In the genomic region with DNA sequence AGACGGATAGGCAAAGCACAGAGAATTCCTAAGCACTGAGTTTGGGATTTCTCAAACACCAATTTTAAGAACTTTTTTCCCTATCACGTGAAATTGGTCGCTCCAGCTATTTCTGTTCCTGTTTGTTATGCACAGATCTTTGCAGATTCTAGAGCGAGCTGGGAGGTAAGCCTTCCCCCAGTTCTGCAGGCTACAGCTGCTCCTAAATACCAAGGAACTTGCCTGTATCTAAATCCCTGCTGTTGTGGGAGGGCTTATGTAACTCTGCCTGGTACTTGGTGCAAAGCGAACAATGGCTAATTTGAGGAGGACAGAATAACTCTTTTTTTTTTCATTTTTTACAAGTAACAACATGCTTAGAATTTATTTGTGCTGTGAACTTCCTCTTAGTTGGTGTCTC, we compare ENCODE assay signal across 21 mouse cellular contexts.
A peak's percentile ranks its signal among the peaks of the same experiment; 100 is the strongest.
DNase-seq lines count a peak whose midpoint lies in the region; ATAC-seq lines count a peak whose summit lies in the region.
"Had no signal": no experiment of that assay in that cellular context is flagged by ENCODE, and none has a peak within 500 bp of the region (broad histone marks: within the 10 kb centered on the region; RNA-seq: fewer than 3 reads in every experiment).

No protein-coding gene starts in this region.

- H3K4me1 ChIP-seq in hindbrain, embryonic 12.5 days = no peaks in the 10 kb centered on the region
- H3K4me1 ChIP-seq: forebrain, embryonic 12.5 days; hindbrain, embryonic 15.5 days; limb, embryonic 13.5 days; liver, embryonic 15.5 days; midbrain, embryonic 10.5 days; stomach, embryonic 15.5 days had no signal

- WGBS in hindbrain, embryonic 12.5 days = 58% methylated on average over 5 of the region's 5 CpGs

- no peak overlapping the region for H3K27ac ChIP-seq in hindbrain, embryonic 12.5 days
- H3K27ac ChIP-seq: forebrain, embryonic 12.5 days; hindbrain, embryonic 15.5 days; limb, embryonic 13.5 days; liver, embryonic 15.5 days; midbrain, embryonic 10.5 days; stomach, embryonic 15.5 days had no signal

- H3K36me3 ChIP-seq in hindbrain, embryonic 12.5 days = no peaks in the 10 kb centered on the region
- H3K36me3 ChIP-seq: forebrain, embryonic 12.5 days; hindbrain, embryonic 15.5 days; limb, embryonic 13.5 days; liver, embryonic 15.5 days; midbrain, embryonic 10.5 days; stomach, embryonic 15.5 days had no signal

- no peak for ATAC-seq in hindbrain, embryonic 12.5 days (ENCODE audit: low FRiP score)

- no peak overlapping the region for H3K4me3 ChIP-seq in hindbrain, embryonic 12.5 days
- H3K4me3 ChIP-seq: forebrain, embryonic 12.5 days; hindbrain, embryonic 15.5 days; limb, embryonic 13.5 days; liver, embryonic 15.5 days; midbrain, embryonic 10.5 days; stomach, embryonic 15.5 days had no signal

- no peaks in the 10 kb centered on the region for H3K9me3 ChIP-seq in hindbrain, embryonic 12.5 days (replicated peaks)
- H3K9me3 ChIP-seq: forebrain, embryonic 12.5 days; hindbrain, embryonic 15.5 days; limb, embryonic 13.5 days; liver, embryonic 15.5 days; midbrain, embryonic 10.5 days; stomach, embryonic 15.5 days had no signal

- H3K27me3 ChIP-seq in hindbrain, embryonic 12.5 days = no peaks in the 10 kb centered on the region
- H3K27me3 ChIP-seq: forebrain, embryonic 12.5 days; hindbrain, embryonic 15.5 days; limb, embryonic 13.5 days; liver, embryonic 15.5 days; stomach, embryonic 15.5 days had no signal

- DNase-seq in layer of hippocampus, adult 11-12 months (ENCODE audit: low spot score) = peak; percentile 60
- no peak for DNase-seq in layer of hippocampus, postnatal 10 days (ENCODE audit: low spot score in 2 of 2)
- DNase-seq in frontal cortex, postnatal 10 days (ENCODE audit: low spot score in 2 of 2) = peak; percentile 8 to 26
- peak; percentile 16 to 54 for DNase-seq in layer of hippocampus, postnatal 36 days
- DNase-seq in right cerebral cortex, postnatal 14 days = peak; percentile 6
- no peak for DNase-seq in lung, postnatal 25 days (ENCODE audit: low spot score)
- no peak for DNase-seq in cerebellum, adult 11-12 months
- DNase-seq: cerebellum, adult 11 months; gastrocnemius, postnatal 25 days; heart, postnatal 10 days; kidney, adult 18-20 months; kidney, postnatal 25 days; lung, postnatal 14 days; thymus, postnatal 4 days had no signal

- no peak overlapping the region for H3K9ac ChIP-seq in hindbrain, embryonic 12.5 days
- H3K9ac ChIP-seq: forebrain, embryonic 12.5 days; hindbrain, embryonic 15.5 days; limb, embryonic 13.5 days; liver, embryonic 15.5 days; stomach, embryonic 15.5 days had no signal

- H3K4me2 ChIP-seq in hindbrain, embryonic 12.5 days (replicated peaks) = no peak overlapping the region
- H3K4me2 ChIP-seq: forebrain, embryonic 12.5 days; hindbrain, embryonic 15.5 days; limb, embryonic 13.5 days; liver, embryonic 15.5 days; stomach, embryonic 15.5 days had no signal

Comparison
In these comparisons a context has a peak if more than half of its experiments do, and no peak if none do; other contexts are left out.
1. DNase-seq: peak in layer of hippocampus, adult 11-12 months (single experiment), frontal cortex, postnatal 10 days (2 of 2), layer of hippocampus, postnatal 36 days (2 of 2) and right cerebral cortex, postnatal 14 days (single experiment); none in layer of hippocampus, postnatal 10 days (0 of 2), lung, postnatal 25 days (single experiment) and cerebellum, adult 11-12 months (single experiment).